Mouse (Mus musculus): ENCODE results near the gene Plpp1.

DNA sequence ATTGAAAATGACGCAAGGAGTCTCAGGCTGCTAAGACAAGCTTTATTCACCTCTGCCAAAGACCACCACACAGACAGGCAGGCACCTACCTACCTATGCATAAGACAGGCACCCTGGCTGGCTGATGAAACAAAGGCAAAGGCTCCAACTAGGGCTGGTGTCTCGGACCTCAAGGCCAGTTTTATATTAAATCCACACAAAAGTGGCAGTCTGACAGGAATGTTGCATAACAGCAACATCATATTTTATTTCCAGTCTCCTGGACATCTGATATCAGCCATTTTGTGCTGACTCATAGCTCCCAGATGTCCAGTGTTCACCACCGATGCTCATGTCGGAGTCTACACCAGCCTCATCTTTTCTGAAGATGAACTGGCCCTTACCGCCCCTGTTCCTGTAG is 22.2 kb upstream of the Plpp1 start:
- TF ChIP-seq POLR2A (IDR thresholded peaks at IDR 0.05; ENCODE audit: low read depth, low read length) (no peak), CTCF (IDR thresholded peaks at IDR 0.05; ENCODE audit: borderline replicate concordance, insufficient read depth, low read length) (no peak)
